Mouse (Mus musculus) induced T-regulatory cell, adult 2 months (primary cell): ENCODE data around the gene Gm47289.
A peak's percentile ranks its signal among the peaks of the same experiment; 100 is the strongest.

Source experiments
- DNase-seq: peaks from one replicate; pipeline ENCODE4 v3.0.0-alpha.2; 2012; ENCODE audit warnings: low read depth

The Gm47289 gene

DNA sequence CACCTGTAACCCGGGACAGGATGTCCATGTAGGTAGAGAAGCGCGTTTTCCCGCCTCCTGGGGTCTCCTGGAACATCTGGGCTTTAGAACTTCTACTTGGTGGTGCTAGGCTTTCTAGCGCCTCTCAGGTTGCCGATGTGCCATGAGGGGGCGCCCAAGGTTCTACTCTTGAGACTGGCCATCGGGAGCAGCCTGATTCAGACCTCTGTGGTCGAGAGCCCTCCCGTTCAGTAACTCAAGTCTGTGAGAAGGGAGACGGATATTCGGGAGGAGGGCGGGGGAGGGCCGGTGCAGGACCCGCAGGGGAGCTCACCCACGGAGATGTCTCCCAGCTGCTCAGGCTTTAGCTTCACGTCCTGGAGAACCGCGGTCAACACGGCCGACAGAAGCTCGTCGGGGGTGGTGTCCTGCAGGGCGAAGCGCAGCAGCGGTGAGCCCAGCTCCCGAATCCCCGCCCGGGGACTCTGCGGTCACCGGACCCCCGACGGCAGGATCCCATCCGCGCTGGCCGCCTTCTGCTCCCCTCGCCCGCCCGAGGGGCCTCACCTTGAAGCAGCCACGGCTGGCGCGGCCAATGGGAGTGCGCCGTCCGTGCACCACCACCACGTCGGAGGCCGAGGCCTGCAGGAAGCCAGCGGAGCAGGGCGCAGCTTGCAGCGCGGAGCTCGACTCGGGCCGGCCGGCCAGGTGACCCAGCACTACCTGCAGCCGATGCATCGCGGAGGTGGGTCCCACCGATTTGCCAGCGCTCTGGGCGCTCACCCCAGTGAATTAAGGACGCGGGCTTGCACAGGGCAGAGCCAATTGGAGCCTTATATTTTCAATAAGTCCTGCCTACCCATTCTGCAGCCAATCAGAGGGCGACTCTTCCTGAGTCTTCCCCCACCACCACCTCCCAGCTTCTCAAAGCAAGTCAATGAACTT lies 2.4 kb upstream of the Gm47289 start, which contains the start of gene Acaa1b:
Acaa1b (minus strand) TSS at position 816 of the 924 bp plus-strand sequence.
- DNase-seq: peak; percentile 60

DNA sequence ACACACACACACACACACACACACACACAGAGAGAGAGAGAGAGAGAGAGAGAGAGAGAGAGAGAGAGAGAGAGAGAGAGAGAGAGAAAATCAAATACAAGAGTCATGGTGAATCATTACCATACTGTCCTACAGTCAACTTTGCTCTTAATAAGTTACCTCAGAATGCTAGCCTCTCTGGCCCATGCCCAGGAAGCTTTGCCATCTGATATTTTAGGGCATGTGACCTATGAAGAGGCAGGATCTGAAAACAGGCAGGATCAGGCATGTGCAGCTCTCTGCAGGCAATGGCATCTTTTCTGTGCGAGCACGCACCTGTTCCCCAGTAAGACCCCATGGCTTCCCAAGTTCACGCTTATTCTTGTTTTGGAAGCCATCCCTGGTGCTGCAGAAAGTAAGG lies 1.7 kb downstream of the Gm47289 start:
- no peak for DNase-seq

DNA sequence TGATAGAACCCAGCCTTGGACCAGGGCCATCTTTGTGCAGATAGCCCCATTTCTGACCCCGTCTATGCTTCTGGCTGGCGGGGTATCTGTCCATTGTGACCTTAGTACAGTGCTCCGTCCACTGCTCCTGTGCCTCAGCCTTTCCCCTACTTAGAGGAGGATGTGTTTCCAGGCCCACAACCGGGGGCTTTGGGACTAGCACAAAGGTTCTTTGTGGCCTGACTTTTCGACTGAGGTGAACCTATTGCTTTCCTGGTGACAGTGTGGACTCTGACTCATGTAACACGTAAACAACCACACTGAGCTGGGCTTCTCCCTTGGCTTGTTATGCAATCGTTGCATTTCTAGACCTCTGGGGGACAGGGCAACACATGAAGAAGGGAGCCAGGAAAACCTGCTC lies 5.8 kb downstream of the Gm47289 start:
- no peak for DNase-seq

- no peak for DNase-seq
Measured at GRCm38 (mm10) chr9:119165548-119165947, 6.6 kb downstream of the Gm47289 start.

DNA sequence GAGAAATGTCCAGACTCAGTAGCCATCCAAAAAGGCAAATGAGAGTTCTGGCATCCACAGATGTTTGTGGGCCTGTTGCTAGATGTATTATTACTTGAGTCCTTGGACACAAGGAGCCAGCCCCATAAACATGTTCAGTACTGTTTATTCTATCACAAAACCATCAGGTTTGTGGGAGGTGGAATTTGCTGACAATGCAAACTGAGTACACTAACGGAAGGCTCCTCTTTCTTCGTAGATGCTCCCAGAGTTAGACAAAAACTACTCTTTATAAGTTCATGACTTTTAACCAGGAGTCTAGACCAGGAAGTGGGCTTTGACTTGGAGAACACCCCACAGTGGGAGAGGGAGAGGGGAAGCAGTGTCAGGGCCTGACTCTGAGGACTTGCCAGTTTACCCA lies 8.6 kb downstream of the Gm47289 start:
- no peak for DNase-seq

DNA sequence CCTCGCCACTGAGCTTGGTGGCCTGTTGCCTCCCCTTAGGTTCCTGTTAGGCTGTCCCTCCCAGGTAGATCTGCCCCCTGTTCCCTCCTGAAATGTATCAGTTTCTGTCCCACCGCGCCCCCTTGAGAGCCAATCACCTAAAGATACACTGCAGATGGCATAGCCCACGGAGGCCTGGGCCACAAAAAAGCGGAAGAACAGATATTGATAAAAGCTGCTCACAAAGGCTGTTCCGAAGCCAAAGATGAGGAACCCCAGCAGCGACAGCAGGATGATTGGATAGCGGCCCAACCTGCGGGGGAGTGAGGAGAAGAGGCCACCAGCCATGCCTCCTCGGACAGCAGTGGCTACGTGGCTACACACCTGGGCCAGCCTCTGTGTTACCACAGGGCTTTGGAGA lies 20.3 kb downstream of the Gm47289 start:
- DNase-seq: no peak

GRCm38 (mm10) chr9:119181241-119181728 lies 22.3 kb downstream of the Gm47289 start:
- DNase-seq: no peak

DNA sequence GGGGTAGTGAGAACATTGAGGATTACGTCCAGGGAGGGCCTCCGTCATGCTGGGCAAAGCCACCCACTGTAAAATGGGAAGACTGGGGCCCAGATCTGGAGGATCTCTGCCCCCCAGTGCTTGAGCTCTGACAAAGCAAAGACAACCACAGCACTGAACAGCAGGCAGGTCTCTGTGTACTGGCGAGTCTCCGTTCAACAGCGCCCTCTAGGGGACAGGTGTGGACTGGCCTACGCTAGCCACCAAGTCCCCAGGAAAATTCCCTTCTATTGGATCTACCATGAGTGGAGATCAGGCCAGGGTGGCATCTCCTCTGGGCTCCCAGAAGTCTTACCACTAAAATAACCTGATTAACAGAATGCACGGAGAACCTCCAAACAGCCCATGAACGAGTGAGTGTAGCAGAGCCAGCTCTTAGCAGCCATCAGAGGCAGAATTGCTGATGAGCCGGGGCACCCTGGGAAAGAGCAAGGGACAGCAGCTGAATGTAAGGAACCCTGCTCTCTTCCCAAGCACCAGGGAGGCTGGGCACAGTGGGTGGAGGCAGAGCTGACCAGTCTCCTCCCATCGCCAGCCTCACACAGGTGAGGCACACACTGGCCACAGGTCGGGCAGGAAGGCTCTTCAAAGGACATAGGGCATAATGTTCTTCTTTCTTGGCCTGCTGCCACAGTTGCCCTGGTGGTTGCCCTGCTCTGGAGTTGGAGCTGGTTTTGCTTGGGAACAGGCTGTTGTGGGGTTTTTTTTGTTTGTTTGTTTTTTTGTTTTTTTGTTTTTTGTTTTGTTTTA lies 33.4 kb downstream of the Gm47289 start:
- DNase-seq: peak; percentile 63

GRCm38 (mm10) chr9:119199151-119199861 lies 40.3 kb downstream of the Gm47289 start:
- DNase-seq: no peak

DNA sequence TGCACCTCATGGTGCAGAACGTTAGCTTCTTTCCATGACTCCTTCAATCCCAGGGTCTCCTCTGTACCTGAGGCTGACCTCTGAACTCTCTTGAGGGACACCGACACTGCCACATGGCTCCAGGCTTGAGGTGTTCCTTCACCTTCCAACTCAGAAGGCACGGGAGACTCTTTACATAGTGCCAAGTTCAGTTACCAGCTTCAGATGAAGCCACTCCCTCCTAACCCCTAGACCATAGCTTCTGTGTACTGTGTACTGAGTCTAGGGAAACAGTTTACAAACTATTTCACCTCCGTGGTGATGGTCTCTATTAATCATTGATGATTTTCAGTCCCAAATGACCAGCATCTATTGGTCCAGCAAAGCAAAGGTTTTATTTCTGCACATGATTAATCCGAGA lies 42.7 kb downstream of the Gm47289 start:
- no peak for DNase-seq

- no peak for DNase-seq
Measured at GRCm38 (mm10) chr9:119203617-119204016, 44.7 kb downstream of the Gm47289 start.

DNA sequence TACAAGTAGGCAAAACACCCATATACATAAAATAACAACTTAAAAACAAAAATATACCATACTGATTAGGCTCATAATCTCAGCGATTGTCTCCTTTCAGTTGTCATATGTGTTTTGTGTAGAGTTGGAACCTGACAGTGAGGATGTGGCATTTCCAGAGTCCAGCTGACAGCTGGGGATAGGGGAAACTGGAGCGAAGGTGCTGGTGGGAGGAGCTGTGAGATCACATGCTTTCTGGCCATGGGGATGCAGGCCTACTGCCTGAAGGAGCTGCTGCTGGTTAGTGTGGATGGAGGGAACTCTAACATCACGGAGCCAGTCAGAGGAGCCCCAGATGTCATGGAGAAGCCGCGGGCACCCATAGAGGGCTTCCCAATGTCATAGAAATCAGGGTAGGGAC lies 46.8 kb downstream of the Gm47289 start:
- DNase-seq: no peak

DNA sequence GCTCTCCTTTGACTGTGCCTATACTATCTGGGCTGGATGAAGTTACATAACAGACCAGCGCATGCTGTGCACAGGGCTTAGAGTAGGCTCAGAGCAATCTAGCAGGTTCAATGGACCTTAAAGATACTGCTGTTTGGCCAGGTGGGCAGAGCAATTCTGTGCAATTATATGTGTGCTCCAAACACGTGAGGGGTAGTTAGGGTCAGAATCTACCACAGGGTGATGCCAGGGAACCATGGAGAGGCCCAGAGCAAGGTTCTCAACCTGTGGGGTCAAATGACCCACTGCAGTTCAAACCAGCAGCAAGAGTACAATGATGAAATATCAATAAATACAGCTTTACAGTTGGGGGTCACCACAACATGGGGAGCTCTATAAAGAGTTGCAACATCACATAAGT lies 47.7 kb downstream of the Gm47289 start:
- DNase-seq: no peak

DNA sequence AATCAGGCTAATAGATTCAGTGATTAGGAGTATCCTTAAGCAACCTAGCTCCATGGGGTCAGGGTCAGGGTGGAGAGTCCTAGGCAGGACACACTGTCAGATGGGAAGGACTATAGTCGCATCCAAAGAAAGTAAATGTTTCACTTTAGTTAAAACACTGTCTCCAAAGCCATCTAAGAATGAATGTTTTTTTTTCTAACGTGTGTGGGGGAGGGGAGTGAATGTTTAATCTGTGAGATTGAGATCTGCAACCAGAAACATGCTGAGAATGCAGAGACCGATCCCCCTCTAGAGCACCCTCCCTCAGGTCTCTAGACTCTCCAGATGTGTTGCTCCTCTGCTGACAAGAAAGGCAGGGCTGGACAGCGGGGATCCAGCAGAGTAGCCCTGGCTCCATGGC lies 48.2 kb downstream of the Gm47289 start:
- no peak for DNase-seq

GRCm38 (mm10) chr9:119208998-119209397 lies 50.0 kb downstream of the Gm47289 start, which contains the start of gene Slc22a13:
Gene Slc22a13, minus strand, starts transcription at chr9:119209098.
- DNase-seq: no peak
